Mouse (Mus musculus): ENCODE measurements around the gene 9430097D07Rik.
A peak's percentile ranks its signal among the peaks of the same experiment; 100 is the strongest.

9430097D07Rik gene

GRCm38 (mm10) chr2:32534061-32534732, 41.3 kb downstream of the 9430097D07Rik start:
- DNase-seq (ENCODE audit: low spot score) = peak; percentile 24

DNA sequence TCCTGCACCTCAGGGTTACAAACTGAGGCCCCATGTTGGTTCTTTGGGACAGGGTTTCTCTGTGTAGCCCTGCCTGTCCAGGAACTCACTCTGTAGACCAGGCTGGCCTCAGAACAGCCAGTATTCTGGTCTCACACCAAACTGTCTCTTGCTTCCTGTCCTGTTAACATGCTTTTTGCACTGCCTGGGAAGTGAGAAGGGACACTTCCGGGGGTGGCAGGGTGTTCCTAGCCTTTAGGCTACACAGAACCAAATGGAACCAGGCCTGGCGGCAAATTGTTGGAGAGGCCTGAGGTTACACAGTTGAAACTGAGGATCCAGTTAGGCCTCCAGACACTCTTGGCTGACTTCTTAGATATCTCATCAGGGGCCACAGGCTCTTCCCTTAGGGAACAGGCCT, 42.3 kb downstream of the 9430097D07Rik start:
- DNase-seq (ENCODE audit: low spot score) = no peak

DNA sequence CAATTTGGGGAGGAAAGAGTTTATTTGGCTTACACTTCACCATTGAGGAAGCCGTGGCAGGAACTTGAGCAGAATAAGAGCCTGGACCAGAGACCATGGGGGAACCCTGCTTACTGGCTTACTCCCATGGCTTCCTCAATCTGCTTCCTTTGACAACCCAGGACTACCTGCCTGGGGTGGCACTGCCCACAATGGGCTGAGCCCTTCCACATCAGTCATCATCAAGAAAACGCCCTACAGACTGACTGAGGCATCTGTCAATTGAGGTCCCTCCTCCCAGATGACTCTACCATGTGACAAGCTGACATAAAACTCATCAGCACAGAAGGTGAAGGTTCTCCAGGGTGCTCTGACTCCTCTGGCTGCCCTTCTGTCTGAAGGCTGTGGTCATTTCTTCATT, 45.0 kb downstream of the 9430097D07Rik start:
- no peak for DNase-seq (ENCODE audit: low spot score)

GRCm38 (mm10) chr2:32528326-32528725, 47.2 kb downstream of the 9430097D07Rik start:
- no peak for DNase-seq (ENCODE audit: low spot score)

- no peak for DNase-seq (ENCODE audit: low spot score)
These were observed 48.0 kb downstream of the 9430097D07Rik start for GRCm38 (mm10) chr2:32527468-32527966.

DNA sequence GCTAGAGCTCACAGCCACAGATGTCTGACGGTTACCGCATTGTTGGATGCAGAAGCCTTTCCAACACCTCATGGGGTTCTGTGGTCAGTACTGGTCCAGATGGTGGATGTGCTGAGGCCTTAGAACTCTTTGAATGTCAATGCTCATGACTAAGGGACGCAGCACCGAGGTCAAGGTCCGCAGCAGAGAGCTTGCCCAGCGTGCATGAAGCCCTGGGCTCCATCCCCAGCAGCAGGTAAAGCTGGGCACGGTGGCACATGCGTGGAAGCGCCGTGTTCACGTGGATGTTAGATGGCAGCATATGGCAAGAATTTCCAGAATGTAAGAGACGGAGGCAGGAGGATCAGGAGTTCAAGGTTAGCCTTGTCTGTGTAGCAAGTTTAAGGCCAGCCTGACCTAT, 49.7 kb downstream of the 9430097D07Rik start:
- no peak for DNase-seq (ENCODE audit: low spot score)

DNA sequence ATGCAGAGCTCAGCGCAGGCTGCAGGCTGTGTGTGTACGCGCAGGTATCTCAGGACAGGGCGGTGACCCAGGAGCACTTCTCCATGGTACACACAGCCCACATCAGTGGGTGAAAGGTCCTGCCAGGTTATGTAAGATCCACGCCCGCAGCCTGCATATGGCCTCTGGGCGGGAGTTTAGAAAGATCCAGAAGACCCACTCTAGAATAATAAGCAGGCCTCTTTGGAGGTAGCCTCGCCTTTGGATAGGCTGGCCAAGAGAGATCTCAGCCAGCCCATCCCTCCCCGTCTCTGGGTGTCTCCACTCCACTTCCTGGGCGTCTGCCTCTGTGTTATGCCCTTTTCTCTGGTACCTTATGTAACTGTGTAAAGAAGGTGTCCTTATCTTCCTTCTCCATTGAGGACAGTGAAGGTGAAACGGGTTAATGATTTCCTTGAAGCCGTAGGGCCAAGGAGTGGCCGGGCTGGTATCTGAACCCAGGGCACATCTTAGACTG, 50.9 kb downstream of the 9430097D07Rik start:
- no peak for DNase-seq (ENCODE audit: low spot score)

Measured in ovary, postnatal 36 days (tissue).